Mouse (Mus musculus): ENCODE results near the gene Rbbp4.

DNA sequence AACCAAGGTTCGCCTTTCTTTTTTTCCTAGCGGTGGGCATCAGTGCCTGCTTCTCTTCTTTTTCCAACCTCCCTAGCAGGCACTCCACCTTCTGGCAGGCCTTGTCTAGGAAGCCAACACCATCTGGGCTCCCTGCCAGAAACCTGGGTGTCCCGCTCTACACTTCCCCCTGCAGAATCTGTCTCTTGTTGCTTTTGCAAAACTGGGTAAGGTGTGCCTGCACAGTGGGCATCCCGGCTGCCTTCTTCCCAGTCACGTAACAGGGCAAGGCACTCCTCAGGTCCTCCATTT is 62.5 kb downstream of the Rbbp4 start:
- no peak for TF ChIP-seq POLR2A (IDR thresholded peaks at IDR 0.05; ENCODE audit: control insufficient read depth, extremely low read depth, insufficient read depth, low read length, poor library complexity)
- no peak; the same call in 1 of the 2 replicates for TF ChIP-seq CTCF (IDR thresholded peaks at IDR 0.05; ENCODE audit: borderline replicate concordance, control insufficient read depth, extremely low read depth, insufficient read depth, low read length, poor library complexity)
